Mouse (Mus musculus) MEL (cell line): ENCODE measurements at regions not wholly inside any gene's neighbourhood (a gene's known extent, or its start where the extent isn't known, plus 50 kb on each side); places are given as distances from the start of the nearest gene placed in this dataset.

Source experiments
- CTCF ChIP-seq, 3 experiments: IDR thresholded peaks in 2 of 3; conservative IDR thresholded peaks in 1 of 3; 2 replicates each; pipeline ENCODE4 v1.5.1; 2011 to 2012; ENCODE audit warnings: low read length in 3 of 3, low read depth in 2 of 3, mild to moderate bottlenecking in 2 of 3, improper control_type of control experiment in 1 of 3, inconsistent platforms in 1 of 3, mixed read lengths in 1 of 3, moderate library complexity in 1 of 3; ENCODE audit not compliant: control insufficient read depth in 1 of 3, insufficient read depth in 1 of 3, poor library complexity in 1 of 3, severe bottlenecking in 1 of 3
- GATA1 ChIP-seq: IDR thresholded peaks from 2 replicates; pipeline ENCODE4 v1.6.1; 2011; ENCODE audit warnings: low read depth, low read length, improper control_type of control experiment
- TAL1 ChIP-seq: IDR thresholded peaks from 2 replicates; pipeline ENCODE4 v1.6.1; 2012; ENCODE audit warnings: mild to moderate bottlenecking, inconsistent platforms, low read length, moderate library complexity, mixed read lengths
- TCF12 ChIP-seq: IDR thresholded peaks from 2 replicates; pipeline ENCODE4 v1.6.1; 2014; ENCODE audit warnings: low read depth, mild to moderate bottlenecking, inconsistent platforms, low read length, improper control_type of control experiment, moderate library complexity

- TF ChIP-seq CTCF (IDR thresholded peaks at IDR 0.05 in 2 of 3, conservative IDR thresholded peaks at IDR 0.05 in 1 of 3; ENCODE audit: control insufficient read depth in 1 of 3, insufficient read depth in 1 of 3, low read depth in 2 of 3, low read length in 3 of 3, poor library complexity in 1 of 3, severe bottlenecking in 1 of 3) (no peak), TCF12 (no peak), GATA1 (no peak), TAL1 (no peak)
These were observed 66.1 kb upstream of the Habp2 start for GRCm38 (mm10) chr19:56220724-56221407.
